Mouse (Mus musculus) CD8-positive naive resting alpha-beta T cell, adult 57 days (primary cell): ENCODE results near the gene Ncr1. TPM values are rescaled to one million over a fixed set of nuclear protein-coding genes. Genes with fewer than 3 reads are reported as not detected.

Experiments
- total RNA-seq: library from RNA; stranded (reverse); gene quantifications from one replicate; pipeline ENCODE4 v1.2.4, GENCODE M21; 2023

Ncr1 gene
- total RNA-seq = 2.9 TPM

GRCm38 (mm10) chr7:4337509-4337908, at the start of gene Ncr1:
Ncr1 (plus strand) TSS chr7:4337724.

Other genes starting within 250 kb of the Ncr1 start
- gene Ttyh1, start 218.3 kb upstream of the Ncr1 start, total RNA-seq = 0.34 TPM
- 392 TPM for gene Leng8, start 200.7 kb upstream of the Ncr1 start, total RNA-seq
- 12.2 TPM for gene Leng9, start 187.3 kb upstream of the Ncr1 start, total RNA-seq
- not detected for gene Cdc42ep5, start 172.9 kb upstream of the Ncr1 start, total RNA-seq
- 0.55 TPM for gene Lilra5, start 100.0 kb upstream of the Ncr1 start, total RNA-seq
- not detected for gene Gp6, start 60.0 kb downstream of the Ncr1 start, total RNA-seq
- gene Rdh13, start 107.9 kb downstream of the Ncr1 start, total RNA-seq = 17.4 TPM
- gene Eps8l1, start 123.0 kb downstream of the Ncr1 start, total RNA-seq = 21.9 TPM
- 225 TPM for gene Ppp1r12c, start 164.0 kb downstream of the Ncr1 start, total RNA-seq
- gene Tnnt1, start 178.7 kb downstream of the Ncr1 start, total RNA-seq = 3.4 TPM
- gene Tnni3, start 186.5 kb downstream of the Ncr1 start, total RNA-seq = not detected
- gene Dnaaf3, start 194.7 kb downstream of the Ncr1 start, total RNA-seq = not detected
- gene Syt5, start 209.8 kb downstream of the Ncr1 start, total RNA-seq = 0.28 TPM